Mouse (Mus musculus) bone marrow macrophage, adult 2 months (primary cell): ENCODE results near the gene Nudt4.

Experiments
- CTCF ChIP-seq: IDR thresholded peaks from 2 replicates; pipeline ENCODE4 v1.5.1; 2012; ENCODE audit warnings: low read depth, mild to moderate bottlenecking, low read length, moderate library complexity
- POLR2A ChIP-seq: IDR thresholded peaks from 2 replicates; pipeline ENCODE4 v1.6.1; 2012; ENCODE audit warnings: mild to moderate bottlenecking, low read depth, low read length, borderline replicate concordance

GRCm38 (mm10) chr10:95539260-95539659 lies 24.7 kb downstream of the Nudt4 start:
- TF ChIP-seq POLR2A (no peak), CTCF (no peak)
